Mouse (Mus musculus) intestine, postnatal 0 days (tissue): ENCODE measurements around the gene Islr2. TPM values are rescaled to one million over a fixed set of nuclear protein-coding genes. Genes with fewer than 3 reads are reported as not detected.

Source experiments
- ATAC-seq: fragments of 200-750 bp; cut with Nextera tagmentation; 2 replicates; pipeline ENCODE4 v1.8.0; 2017; ENCODE audit warnings: mild to moderate bottlenecking, moderate TSS enrichment, moderate library complexity
- H3K27ac ChIP-seq: fragments of 300-500 bp; sonication (generic); 2 replicates; pipeline ENCODE4 v1.5.1; 2014; ENCODE audit warnings: mild to moderate bottlenecking, low read depth, low read length, moderate library complexity
- H3K27me3 ChIP-seq: fragments of 300-500 bp; sonication (generic); replicated peaks from 2 replicates; pipeline ENCODE4 v1.6.1; 2014; ENCODE audit warnings: low read length, mixed read lengths; ENCODE audit not compliant: control insufficient read depth, insufficient read depth
- H3K36me3 ChIP-seq: fragments of 300-500 bp; sonication (generic); 2 replicates; pipeline ENCODE4 v1.6.1; 2014; ENCODE audit warnings: mild to moderate bottlenecking, moderate library complexity; ENCODE audit not compliant: control insufficient read depth, insufficient read depth
- H3K4me1 ChIP-seq: fragments of 300-500 bp; sonication (generic); replicated peaks from 2 replicates; pipeline ENCODE4 v1.6.1; 2014; ENCODE audit warnings: antibody characterized with exemption, low read length, mixed read lengths; ENCODE audit not compliant: control insufficient read depth, insufficient read depth
- H3K4me2 ChIP-seq: fragments of 300-500 bp; sonication (generic); replicated peaks from 2 replicates; pipeline ENCODE4 v1.6.1; 2014; ENCODE audit warnings: low read depth, mild to moderate bottlenecking, moderate library complexity
- H3K4me3 ChIP-seq: fragments of 300-500 bp; sonication (generic); 2 replicates; pipeline ENCODE4 v1.5.1; 2014; ENCODE audit warnings: low read depth, low read length
- H3K9ac ChIP-seq: fragments of 300-500 bp; sonication (generic); 2 replicates; pipeline ENCODE4 v1.6.1; 2014; ENCODE audit warnings: mild to moderate bottlenecking, low read depth, low read length
- H3K9me3 ChIP-seq: fragments of 300-500 bp; sonication (generic); 2 replicates; pipeline ENCODE4 v1.6.1; 2016; ENCODE audit warnings: mixed run types; ENCODE audit not compliant: control insufficient read depth
- CTCF ChIP-seq: sonication (generic); IDR thresholded peaks from 2 replicates; pipeline ENCODE4 v1.5.1; 2016; ENCODE audit warnings: low read depth, mild to moderate bottlenecking, control low read depth, antibody characterized with exemption, moderate library complexity
- whole genome bisulfite sequencing: fragments of 180-500 bp; shearing (Covaris S2); extraction: QIAGEN DNeasy Blood & Tissue Kit; methylation state at CpG from one replicate; pipeline ENCODE4 v1.1.7; 2014; 5-methylcytosine and 5-hydroxymethylcytosine counted together
- polyA plus RNA-seq: library from polyadenylated mRNA; unstranded; fragments of >200 nt; fragmentation: Nextera tagmentation; extraction: Ambion mirVana; gene quantifications from 2 replicates; pipeline ENCODE4 v1.2.1, GENCODE M21; 2015

The Islr2 gene
- polyA plus RNA-seq, 1 experiment from 2014 or later: 0.35 TPM

DNA sequence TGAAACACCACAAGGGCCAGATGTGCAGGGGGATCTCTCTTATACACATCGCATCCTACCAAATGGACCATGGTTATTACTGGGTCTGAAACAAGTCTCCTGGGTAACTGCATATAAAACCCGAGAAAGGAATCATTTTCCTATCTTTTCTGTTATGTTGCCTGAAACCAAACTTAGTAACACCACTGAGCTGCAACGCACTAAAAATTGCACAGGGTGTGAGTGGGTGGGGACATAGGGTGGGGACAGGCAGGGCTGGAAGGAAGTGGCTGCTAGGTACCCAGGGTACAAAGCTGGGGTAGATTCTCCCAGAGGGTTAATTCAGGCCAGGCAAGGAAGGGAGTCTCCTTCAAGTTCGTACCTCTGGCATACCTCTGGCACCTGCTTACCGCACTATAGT, 38.6 kb upstream of the Islr2 start:
- Histone ChIP-seq H3K36me3 (peaks cover 6% of the 10 kb centered on the region; the same call in 1 of the 2 replicates), H3K27me3 (no peaks in the 10 kb centered on the region), H3K9ac (no peak overlapping the region), H3K4me3 (no peak overlapping the region), H3K4me1 (no peaks in the 10 kb centered on the region; the same call in 1 of the 2 replicates), H3K9me3 (no peaks in the 10 kb centered on the region), H3K4me2 (peak overlapping the region; percentile 6; the same call in 1 of the 2 replicates), H3K27ac (no peak overlapping the region)
- 65% methylated on average over 5 of the region's 5 CpGs for WGBS
- ATAC-seq: no peak
- no peak for TF ChIP-seq CTCF

DNA sequence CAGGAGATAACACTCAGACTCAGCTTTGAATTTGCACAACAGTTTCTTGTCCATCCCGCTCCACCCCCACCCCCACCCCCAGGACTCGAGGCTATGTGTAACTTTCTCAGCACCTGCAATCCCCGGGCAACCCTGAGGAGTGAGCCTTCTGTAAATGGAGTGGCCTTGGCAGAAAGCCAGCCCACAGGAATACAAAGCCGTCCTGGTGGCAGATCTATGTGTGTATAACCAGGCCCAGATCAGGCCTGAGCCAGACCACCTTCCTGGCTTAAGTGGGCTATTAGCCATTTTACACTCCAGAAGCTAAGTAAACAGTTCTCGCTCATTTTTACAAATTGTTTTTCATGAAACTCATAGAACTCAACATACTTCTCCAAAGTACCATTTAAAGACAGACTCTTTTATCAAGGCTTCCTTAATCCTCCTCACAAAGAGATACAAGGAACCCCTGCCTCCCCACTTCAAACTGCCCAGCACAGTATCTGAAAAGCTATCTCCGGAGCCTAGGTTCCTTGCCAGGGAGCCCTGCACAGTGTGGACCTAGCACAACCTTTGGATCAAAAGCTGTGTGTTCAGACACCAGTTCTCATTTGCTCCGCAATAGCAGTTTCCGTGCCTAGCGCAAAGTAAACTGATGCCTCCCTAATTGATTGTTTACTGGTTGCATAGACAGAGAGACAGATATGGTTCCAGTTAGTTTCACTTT, 37.8 kb upstream of the Islr2 start:
- H3K27ac ChIP-seq: no peak overlapping the region
- peaks cover 6% of the 10 kb centered on the region; the same call in 1 of the 2 replicates for H3K36me3 ChIP-seq
- 28% methylated on average over 9 of the region's 9 CpGs for WGBS
- no peak overlapping the region for H3K4me3 ChIP-seq
- peak overlapping the region; percentile 6; the same call in 1 of the 2 replicates for H3K4me2 ChIP-seq
- H3K27me3 ChIP-seq: no peaks in the 10 kb centered on the region
- no peaks in the 10 kb centered on the region for H3K9me3 ChIP-seq
- TF ChIP-seq CTCF: no peak
- ATAC-seq: peak; percentile 43; the same call in 1 of the 2 replicates
- H3K9ac ChIP-seq: no peak overlapping the region
- no peaks in the 10 kb centered on the region; the same call in 1 of the 2 replicates for H3K4me1 ChIP-seq

DNA sequence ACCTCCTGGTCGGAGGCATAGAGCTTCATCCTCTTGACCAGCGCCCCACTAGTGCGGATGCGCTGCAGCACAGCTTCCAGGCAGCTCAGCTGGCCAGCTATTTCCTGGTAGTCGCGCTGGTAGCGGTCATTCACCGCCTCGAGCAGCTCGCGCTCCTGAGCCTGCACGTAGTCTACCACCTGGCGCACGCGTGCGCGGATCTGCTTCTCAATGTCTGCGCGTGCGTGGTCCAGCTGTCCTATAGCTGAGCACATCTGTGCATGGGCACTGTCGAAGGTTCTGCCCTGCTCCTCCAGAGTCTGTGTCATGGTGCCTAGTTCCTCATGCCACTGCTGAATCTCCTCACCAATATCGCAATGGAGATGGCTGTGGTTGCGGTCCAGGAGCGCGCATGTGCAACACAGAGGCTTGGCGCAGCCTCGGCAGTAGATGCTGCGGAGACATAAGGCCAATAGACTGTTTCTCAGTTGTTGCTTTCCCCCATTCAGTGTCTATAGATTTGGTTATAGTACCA, 30.4 kb upstream of the Islr2 start:
- Histone ChIP-seq H3K36me3 (peaks cover 47% of the 10 kb centered on the region), H3K4me2 (no peak overlapping the region), H3K9me3 (no peaks in the 10 kb centered on the region), H3K9ac (no peak overlapping the region), H3K27me3 (no peaks in the 10 kb centered on the region), H3K4me1 (0 out of 2 replicates have a peak, but pooled peaks cover 6% of the 10 kb centered on the region), H3K4me3 (no peak overlapping the region), H3K27ac (no peak overlapping the region)
- no peak for TF ChIP-seq CTCF
- no peak for ATAC-seq
- 98% methylated on average over 28 of the region's 28 CpGs for WGBS

DNA sequence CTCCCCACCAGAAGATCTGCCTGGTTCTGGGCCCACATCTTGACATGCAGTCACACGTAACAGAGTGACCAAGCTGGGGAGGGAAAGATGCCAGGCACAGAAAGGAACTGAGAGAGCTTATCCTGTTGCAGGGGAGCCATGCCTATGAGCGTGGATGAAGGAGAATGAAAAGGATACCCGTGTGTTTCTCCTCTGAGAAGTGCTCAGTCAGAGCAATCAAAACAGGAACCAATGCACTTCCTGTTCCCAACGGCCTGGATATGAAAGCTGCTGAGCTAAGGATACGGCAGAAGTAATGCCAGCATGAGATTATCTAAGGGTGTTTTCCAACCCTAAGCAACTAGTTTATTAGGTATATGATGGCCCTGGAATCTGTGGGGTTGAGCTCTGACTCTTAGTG, 28.3 kb upstream of the Islr2 start:
- Histone ChIP-seq H3K4me2 (peak overlapping the region; percentile 17; the same call in 1 of the 2 replicates), H3K9ac (no peak overlapping the region; the same call in 1 of the 2 replicates), H3K36me3 (peaks cover 68% of the 10 kb centered on the region), H3K27ac (peak overlapping the region; percentile 79), H3K9me3 (no peaks in the 10 kb centered on the region), H3K4me3 (no peak overlapping the region), H3K27me3 (no peaks in the 10 kb centered on the region), H3K4me1 (0 out of 2 replicates have a peak, but pooled peaks cover 6% of the 10 kb centered on the region)
- no peak for TF ChIP-seq CTCF
- 45% methylated on average over 5 of the region's 5 CpGs for WGBS
- ATAC-seq: peak; percentile 40

DNA sequence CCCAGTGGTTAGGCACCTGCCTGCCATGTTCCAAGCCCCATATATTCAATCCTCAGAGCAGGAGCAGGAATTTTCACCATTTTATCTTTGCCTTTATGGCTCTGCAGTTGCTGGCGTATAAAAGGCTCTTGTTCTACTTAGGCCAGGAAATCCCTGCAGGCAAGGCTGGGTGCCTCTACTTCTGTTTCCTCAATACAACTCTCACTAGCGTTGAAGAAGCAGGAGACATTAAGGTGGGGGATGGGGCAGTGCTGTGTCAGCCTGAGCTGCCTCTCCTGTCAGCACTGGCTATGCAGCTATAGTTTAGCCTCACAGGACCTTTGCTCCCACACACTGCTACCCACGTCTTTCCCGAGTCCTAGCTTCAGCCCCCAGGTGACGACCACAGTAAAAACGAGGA, 27.6 kb upstream of the Islr2 start:
- Histone ChIP-seq H3K36me3 (peaks cover 71% of the 10 kb centered on the region), H3K9ac (no peak overlapping the region; the same call in 1 of the 2 replicates), H3K27ac (peak overlapping the region; percentile 79), H3K27me3 (no peaks in the 10 kb centered on the region), H3K4me1 (0 out of 2 replicates have a peak, but pooled peaks cover 6% of the 10 kb centered on the region), H3K9me3 (no peaks in the 10 kb centered on the region), H3K4me3 (no peak overlapping the region), H3K4me2 (no peak overlapping the region)
- WGBS: 62% methylated on average over 6 of the region's 6 CpGs
- TF ChIP-seq CTCF: no peak
- ATAC-seq: no peak

DNA sequence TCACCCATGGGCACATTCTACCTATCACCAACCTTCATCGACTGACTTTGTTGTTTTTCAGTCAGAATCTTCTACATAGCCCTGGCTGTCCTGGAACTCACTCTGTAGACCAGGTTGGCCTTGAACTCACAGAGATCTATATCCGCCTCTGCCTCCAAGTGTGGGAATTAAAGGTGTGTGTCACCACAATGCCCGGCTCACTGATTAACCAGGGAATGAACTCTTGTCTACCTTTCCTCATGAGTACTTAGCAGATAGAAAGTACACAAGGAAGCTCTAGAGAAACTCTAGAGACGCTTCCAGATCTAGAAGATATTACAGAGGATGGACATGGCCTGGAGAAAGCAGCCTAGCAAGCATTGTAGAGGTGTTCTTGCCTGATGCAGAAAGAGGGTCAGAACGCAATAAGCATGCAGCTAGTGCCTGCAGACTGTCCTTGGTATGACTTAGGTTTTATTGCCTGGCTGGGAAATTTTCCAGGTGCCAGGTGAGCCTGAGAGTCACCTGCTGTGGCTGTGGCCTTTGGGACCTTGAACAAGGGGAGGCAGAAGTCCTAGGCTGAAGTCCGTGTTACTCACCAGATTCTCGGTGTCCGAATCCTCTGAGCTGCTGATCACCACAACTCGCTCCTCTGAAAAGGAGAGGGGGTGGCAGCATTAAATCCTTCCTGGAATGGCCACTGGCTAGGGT, 24.8 kb upstream of the Islr2 start:
- 60% methylated on average over 9 of the region's 9 CpGs for WGBS
- no peak overlapping the region; the same call in 1 of the 2 replicates for H3K9ac ChIP-seq
- H3K4me1 ChIP-seq: 0 out of 2 replicates have a peak, but pooled peaks cover 6% of the 10 kb centered on the region
- TF ChIP-seq CTCF: no peak
- no peak overlapping the region for H3K4me3 ChIP-seq
- H3K4me2 ChIP-seq: no peak overlapping the region
- peak overlapping the region; percentile 74 for H3K27ac ChIP-seq
- peaks cover 71% of the 10 kb centered on the region for H3K36me3 ChIP-seq
- ATAC-seq: peak; percentile 68
- H3K9me3 ChIP-seq: no peaks in the 10 kb centered on the region
- H3K27me3 ChIP-seq: no peaks in the 10 kb centered on the region
